Mouse (Mus musculus) T-helper 1 cell (primary cell): Measurements from ENCODE around the gene Trim38.

Experiments used
- in situ Hi-C: fragments of 300-600 bp; cut with MboI, MseI; formaldehyde crosslinking; loops from one replicate; pipeline ENCODE4 v1.15.1; 2025; ENCODE audit warnings: high pct_unique_total_duplicates

Gene Trim38

GRCm38 (mm10) chr13:23745381-23746161 is 24.1 kb upstream of the Trim38 start, which contains the start of gene Hist1h3c:
Gene Hist1h3c, minus strand, starts transcription at chr13:23745602.
- in situ Hi-C loops = loop anchor here (10.0 kb wide), 1 partner anchor 1701 kb away; the partner anchor contains the start of genes Hist1h2ag, Hist1h2bj and Hist1h4i

- in situ Hi-C loops = loop anchor here (10.0 kb wide), 1 partner anchor 1702 kb away; the partner anchor contains the start of genes Hist1h2ag, Hist1h2bj and Hist1h4i
Measured at GRCm38 (mm10) chr13:23746201-23747080, 23.3 kb upstream of the Trim38 start, which contains the start of gene Hist1h2bb. Gene Hist1h2bb, plus strand, starts transcription at chr13:23746734.

- in situ Hi-C loops = loop anchor here (10.0 kb wide), 1 partner anchor 1702 kb away; the partner anchor contains the start of genes Hist1h2ag, Hist1h2bj and Hist1h4i
Measured at GRCm38 (mm10) chr13:23747081-23747891, 22.4 kb upstream of the Trim38 start.

GRCm38 (mm10) chr13:23747892-23748288 is 21.8 kb upstream of the Trim38 start:
- in situ Hi-C loops = loop anchor here (10.0 kb wide), 1 partner anchor 1703 kb away; the partner anchor contains the start of genes Hist1h2ag, Hist1h2bj and Hist1h4i

- in situ Hi-C loops = loop anchor here (10.0 to 25.0 kb wide), 4 partner anchors 315 to 1962 kb away; partner anchors contain the start of genes Gmnn, Hist1h1b, Hist1h2ag and Hist1h2an
Measured at GRCm38 (mm10) chr13:23749563-23750121, 20.1 kb upstream of the Trim38 start.

GRCm38 (mm10) chr13:23750839-23751477 is 18.8 kb upstream of the Trim38 start, which contains the start of gene Hist1h2ab:
Gene Hist1h2ab, plus strand, starts transcription at chr13:23751126.
- in situ Hi-C loops = loop anchor here (10.0 to 25.0 kb wide), 3 partner anchors 316 to 1964 kb away; partner anchors contain the start of genes Gmnn, Hist1h1b, Hist1h2an and Hist1h2bp

- in situ Hi-C loops = loop anchor here (10.0 to 25.0 kb wide), 3 partner anchors 317 to 1964 kb away; partner anchors contain the start of genes Gmnn, Hist1h1b, Hist1h2an and Hist1h2bp
Measured at GRCm38 (mm10) chr13:23751478-23751956, 18.2 kb upstream of the Trim38 start.

- in situ Hi-C loops = loop anchor here (10.0 to 25.0 kb wide), 3 partner anchors 317 to 1965 kb away; partner anchors contain the start of genes Gmnn, Hist1h1b, Hist1h2an and Hist1h2bp
Measured at GRCm38 (mm10) chr13:23752067-23752741, 17.5 kb upstream of the Trim38 start, which contains the start of gene Hist1h3b. Gene Hist1h3b, plus strand, starts transcription at chr13:23752267.

- in situ Hi-C loops = loop anchor here (10.0 to 25.0 kb wide), 3 partner anchors 318 to 1965 kb away; partner anchors contain the start of genes Gmnn, Hist1h1b, Hist1h2an and Hist1h2bp
Measured at GRCm38 (mm10) chr13:23752742-23753172, 17.0 kb upstream of the Trim38 start.

GRCm38 (mm10) chr13:23753314-23754078 is 16.2 kb upstream of the Trim38 start:
- in situ Hi-C loops = loop anchor here (10.0 to 25.0 kb wide), 3 partner anchors 319 to 1966 kb away; partner anchors contain the start of genes Gmnn, Hist1h1b, Hist1h2an and Hist1h2bp

GRCm38 (mm10) chr13:23755000-23755399 is 14.7 kb upstream of the Trim38 start:
- in situ Hi-C loops = loop anchor here (10.0 to 25.0 kb wide), 3 partner anchors 320 to 1968 kb away; partner anchors contain the start of genes Gmnn, Hist1h1b, Hist1h2an and Hist1h2bp

- in situ Hi-C loops = loop anchor here (10.0 to 25.0 kb wide), 3 partner anchors 322 to 1969 kb away; partner anchors contain the start of genes Gmnn, Hist1h1b, Hist1h2an and Hist1h2bp
Measured at GRCm38 (mm10) chr13:23756790-23757189, 12.9 kb upstream of the Trim38 start, which contains the start of gene Hist1h4b. Gene Hist1h4b, plus strand, starts transcription at chr13:23757013.

- in situ Hi-C loops = loop anchor here (10.0 to 25.0 kb wide), 3 partner anchors 322 to 1970 kb away; partner anchors contain the start of genes Gmnn, Hist1h1b, Hist1h2an and Hist1h2bp
Measured at GRCm38 (mm10) chr13:23757211-23757773, 12.4 kb upstream of the Trim38 start.

- in situ Hi-C loops = loop anchor here (10.0 to 25.0 kb wide), 3 partner anchors 323 to 1971 kb away; partner anchors contain the start of genes Gmnn, Hist1h1b, Hist1h2an and Hist1h2bp
Measured at GRCm38 (mm10) chr13:23757921-23758320, 11.8 kb upstream of the Trim38 start.

GRCm38 (mm10) chr13:23759251-23759771 is 10.4 kb upstream of the Trim38 start:
- in situ Hi-C loops = loop anchor here (10.0 to 25.0 kb wide), 3 partner anchors 325 to 1972 kb away; partner anchors contain the start of genes Gmnn, Hist1h1b, Hist1h2an and Hist1h2bp

- in situ Hi-C loops = loop anchor here (10.0 to 25.0 kb wide), 4 partner anchors 325 to 1973 kb away; partner anchors contain the start of genes Gmnn, Hist1h1b, Hist1h2an and Hist1h2bp
Measured at GRCm38 (mm10) chr13:23759916-23760239, 9.8 kb upstream of the Trim38 start.
